Mouse (Mus musculus) cerebellum, postnatal 14 days (tissue): Measurements from ENCODE around the gene Ngfr.
A peak's percentile ranks its signal among the peaks of the same experiment; 100 is the strongest.
"Not testable (repeated sequence)": the region's sequence is repeated elsewhere in the genome, so short reads cannot be mapped to it uniquely, and the experiment has no call there.

Experiments used
- DNase-seq, 2 experiments: peaks; one replicate each; pipeline ENCODE4 v3.0.0; 2021; ENCODE audit warnings: mixed read lengths in 2 of 2

Ngfr gene

DNA sequence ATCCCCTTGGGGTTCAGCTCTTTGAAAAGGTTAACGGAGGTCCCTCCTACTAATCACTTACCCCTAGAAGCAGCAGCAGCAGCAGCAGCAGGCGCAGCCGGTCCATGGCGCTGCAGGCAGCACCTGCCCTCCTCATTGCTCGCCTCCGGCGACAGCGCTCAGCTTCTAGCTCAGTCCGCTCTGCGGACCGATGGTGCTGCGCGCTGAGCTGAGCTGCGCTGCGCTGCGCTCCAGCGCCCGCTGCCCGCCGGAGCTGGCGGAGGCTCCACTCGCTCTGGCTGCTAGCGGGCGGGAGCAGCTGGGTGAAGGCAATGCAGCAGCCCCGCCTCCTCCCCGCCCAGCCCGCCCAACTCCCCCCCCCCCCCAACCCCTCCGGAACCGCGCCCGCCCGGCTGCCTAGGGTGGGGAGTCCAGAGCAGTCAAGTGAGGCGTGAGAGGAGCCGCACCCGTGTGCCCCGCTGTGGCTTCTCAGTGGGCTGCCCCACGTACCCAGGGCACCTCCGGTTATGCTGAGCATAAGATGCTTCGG lies at the start of gene Ngfr:
TSS of gene Ngfr (minus strand) at position 313 of the 529 bp plus-strand sequence.
- DNase-seq = peak; percentile 47 to 53

- DNase-seq = no peak
These were observed 47.5 kb upstream of the Ngfr start for GRCm38 (mm10) chr11:95635030-95635429.

DNA sequence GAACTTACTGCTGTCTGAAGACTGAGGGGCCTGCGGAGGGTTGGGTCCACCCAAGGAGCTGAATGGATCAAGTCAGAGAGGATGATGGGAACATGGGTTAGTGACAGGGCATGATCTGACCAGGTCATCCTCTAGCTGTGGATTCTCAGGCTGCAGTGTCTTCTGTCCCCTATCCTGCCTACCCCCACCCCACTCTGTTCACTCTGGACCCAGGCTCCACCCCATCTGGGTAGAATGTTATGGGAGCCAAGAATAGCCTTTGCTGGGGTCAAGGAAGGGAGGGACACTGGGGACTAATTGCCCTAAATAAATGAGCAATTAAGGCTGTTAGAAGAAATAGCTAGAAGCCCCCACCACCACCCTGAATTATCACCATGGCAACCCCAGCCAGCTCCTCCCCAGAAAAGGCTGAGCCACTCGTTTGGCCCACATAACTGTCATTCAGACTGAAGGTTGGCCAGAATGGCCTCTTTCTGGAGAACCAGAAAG lies 46.0 kb upstream of the Ngfr start:
- no peak for DNase-seq

DNA sequence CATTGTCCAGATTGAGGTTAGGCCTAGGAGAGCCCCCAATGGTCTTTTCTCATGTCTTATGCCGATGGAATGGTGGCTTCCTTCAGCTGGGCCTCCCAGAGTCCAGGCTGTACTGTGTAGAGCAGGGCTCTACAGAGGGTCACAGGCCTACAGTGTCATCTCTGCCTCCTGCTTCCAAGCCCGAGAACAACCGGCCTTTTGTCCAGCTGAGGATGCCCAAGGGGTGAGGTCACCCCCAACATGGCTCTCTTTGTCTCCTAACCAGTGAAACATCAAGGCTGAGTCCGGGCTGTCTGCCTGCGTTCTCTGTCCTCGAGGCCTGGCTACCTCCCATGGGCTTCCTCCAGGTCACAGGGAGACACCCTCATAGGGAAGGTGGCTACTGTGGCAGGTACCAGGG lies 44.9 kb upstream of the Ngfr start:
- no peak for DNase-seq

DNA sequence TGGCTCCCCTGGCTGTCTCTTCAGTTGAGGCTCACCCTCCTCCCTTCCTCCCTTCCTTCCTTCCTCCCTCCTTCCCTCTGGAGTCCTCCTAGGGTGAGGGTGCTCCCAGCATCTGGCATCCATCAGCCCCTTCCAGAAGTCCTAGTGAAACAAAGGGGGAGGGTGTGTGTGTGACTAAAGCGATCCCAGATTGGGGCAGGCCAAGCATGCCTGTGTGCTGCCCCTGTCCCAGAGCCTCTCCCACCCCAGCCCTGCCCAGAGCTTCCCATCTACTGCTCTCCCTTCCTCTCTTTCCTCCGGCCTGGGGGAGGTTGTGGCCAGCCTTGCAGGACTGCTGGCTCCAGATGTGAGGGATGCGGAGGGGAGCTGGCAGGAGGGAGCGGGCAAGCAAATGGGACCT lies 43.8 kb upstream of the Ngfr start:
- no peak for DNase-seq

GRCm38 (mm10) chr11:95630558-95630957 lies 43.0 kb upstream of the Ngfr start:
- no peak for DNase-seq

DNA sequence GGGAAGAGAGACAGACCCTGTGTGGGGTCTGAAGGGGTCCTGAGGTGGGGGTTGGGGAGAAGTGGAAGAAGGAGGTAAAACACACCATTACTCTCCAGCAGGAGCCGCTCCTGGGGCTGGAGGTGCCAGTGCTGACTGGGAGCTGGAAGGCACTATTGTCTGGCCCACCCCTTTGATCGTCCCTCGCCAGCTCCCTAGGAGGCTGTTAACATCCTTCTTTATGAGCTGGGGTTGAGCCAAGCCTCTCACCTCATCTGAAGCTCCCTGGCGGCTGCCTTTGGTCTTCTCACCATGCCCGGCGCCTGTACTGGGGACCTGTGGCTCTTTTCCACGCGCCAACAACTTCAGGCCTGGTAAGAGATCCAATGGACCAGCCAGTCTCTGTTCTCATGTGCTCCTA lies 34.9 kb upstream of the Ngfr start:
- no peak for DNase-seq

GRCm38 (mm10) chr11:95621541-95622130 lies 34.1 kb upstream of the Ngfr start:
- DNase-seq = no peak

GRCm38 (mm10) chr11:95621010-95621409 lies 33.5 kb upstream of the Ngfr start:
- no peak for DNase-seq

DNA sequence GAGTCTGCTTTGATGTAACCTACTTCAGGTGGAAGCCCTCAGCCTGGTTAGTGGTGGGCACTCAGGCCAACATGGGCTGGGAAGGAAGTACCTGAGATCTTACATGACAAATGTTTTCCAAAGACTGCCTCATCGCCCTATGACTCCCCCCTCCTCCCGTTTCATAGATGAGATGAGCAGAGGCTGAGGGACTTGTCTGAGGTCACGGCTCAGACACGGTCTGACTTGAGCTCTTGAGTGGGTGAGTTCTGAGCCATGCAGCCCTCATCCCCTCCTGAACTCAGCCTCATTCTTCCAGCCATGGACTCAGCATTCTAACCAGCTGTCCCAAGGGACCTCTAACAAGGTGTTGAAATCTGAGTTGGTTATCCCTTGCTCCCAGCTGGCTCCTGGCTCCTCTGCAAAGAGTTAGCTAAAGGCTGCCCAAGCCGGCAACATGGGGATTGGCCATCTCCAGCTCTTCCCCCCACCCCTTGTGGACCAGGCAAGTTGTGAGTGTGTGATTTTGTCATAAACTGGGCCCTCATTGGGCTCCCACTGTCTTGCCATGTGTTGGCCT lies 32.4 kb upstream of the Ngfr start:
- peak in 1 of 2 experiments; percentile 24 for DNase-seq

- peak; percentile 70 to 76 for DNase-seq
These were observed 31.5 kb upstream of the Ngfr start for GRCm38 (mm10) chr11:95619081-95619480.

- peak; percentile 67 to 70 for DNase-seq
These were observed 30.4 kb upstream of the Ngfr start for GRCm38 (mm10) chr11:95617785-95618465.

GRCm38 (mm10) chr11:95614739-95615138 lies 27.2 kb upstream of the Ngfr start:
- DNase-seq = no peak

DNA sequence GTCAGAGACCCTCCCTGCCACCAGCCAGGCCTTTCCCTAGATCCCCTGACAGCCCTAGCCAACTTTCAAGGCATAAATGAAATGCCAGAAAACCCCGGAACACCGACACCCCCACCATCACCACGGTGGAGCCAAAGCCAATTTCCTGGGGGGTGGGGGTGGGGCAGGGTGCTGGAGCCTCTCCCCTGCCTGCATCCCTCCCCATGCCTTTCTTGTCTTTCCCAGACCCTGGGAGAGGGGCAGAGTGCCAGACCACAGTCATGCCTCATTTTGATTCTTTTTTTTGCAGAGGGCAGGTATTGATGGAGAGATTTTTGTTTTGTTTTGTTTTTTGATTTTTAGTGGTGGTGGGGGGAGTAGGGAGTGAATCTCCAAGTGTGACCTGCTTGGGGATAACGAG lies 23.7 kb upstream of the Ngfr start:
- no peak for DNase-seq

DNA sequence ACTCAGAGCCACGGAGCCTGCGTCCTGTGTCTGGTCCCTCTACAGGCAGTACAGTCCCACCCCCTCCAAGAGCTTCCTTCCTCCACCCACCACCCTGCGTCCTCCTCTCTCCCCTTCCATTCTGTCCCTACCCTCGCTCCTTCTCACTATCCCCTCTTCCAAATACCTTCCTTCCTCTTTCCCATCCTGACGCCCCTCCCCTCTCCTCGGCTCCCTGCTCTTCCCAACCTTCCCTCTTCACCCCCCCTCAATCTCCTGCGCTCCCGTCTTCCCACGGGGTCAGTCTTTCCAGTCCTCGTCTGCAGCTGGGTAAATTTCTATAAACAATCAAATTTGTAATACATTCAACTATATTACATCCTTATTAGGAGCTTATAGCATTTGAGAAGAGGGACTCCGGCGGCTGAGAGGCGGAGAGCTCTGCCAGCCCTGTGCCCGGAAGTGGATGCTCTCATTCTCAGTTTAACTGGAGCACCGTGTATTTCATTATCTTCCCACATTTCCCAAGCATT lies 22.9 kb upstream of the Ngfr start:
- DNase-seq = no peak

- no peak for DNase-seq
These were observed 22.4 kb upstream of the Ngfr start for GRCm38 (mm10) chr11:95609924-95610323.

GRCm38 (mm10) chr11:95607286-95607685 lies 19.8 kb upstream of the Ngfr start:
- not testable (repeated sequence) for DNase-seq

GRCm38 (mm10) chr11:95598214-95599062 lies 10.9 kb upstream of the Ngfr start:
- no peak for DNase-seq

DNA sequence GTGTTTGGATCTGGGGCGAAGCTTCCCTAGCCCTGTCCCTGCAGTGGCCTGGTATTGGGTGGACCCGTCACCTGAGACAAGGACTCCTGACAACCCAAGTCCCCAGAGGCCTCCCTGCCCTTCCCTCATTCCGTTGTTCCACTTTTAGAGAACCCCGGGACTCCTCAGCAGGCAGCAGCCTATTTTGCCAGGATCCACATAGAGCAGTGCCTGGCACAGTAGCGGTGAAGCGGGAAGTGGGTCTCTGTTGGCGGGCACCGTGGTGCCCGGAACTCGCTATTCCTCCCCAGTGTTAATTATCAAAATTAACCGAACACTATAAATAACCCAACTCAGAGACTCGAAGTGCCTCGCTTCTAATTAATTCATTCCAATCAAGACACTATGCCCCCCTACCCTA lies 10.2 kb upstream of the Ngfr start:
- no peak for DNase-seq

GRCm38 (mm10) chr11:95596704-95597103 lies 9.2 kb upstream of the Ngfr start:
- DNase-seq = no peak

GRCm38 (mm10) chr11:95596150-95596515 lies 8.6 kb upstream of the Ngfr start:
- DNase-seq = no peak

- no peak for DNase-seq
These were observed 8.1 kb upstream of the Ngfr start for GRCm38 (mm10) chr11:95595438-95596149.
